Mouse (Mus musculus) frontal cortex, adult (tissue): Measurements from ENCODE around the gene Uri1.

Experiments
- ATAC-seq: cut with Nextera tagmentation; 2 replicates; pipeline ENCODE4 v1.9.2; 2017; ENCODE audit warnings: mild to moderate bottlenecking, moderate library complexity, mixed read lengths; ENCODE audit not compliant: low TSS enrichment

Gene Uri1

DNA sequence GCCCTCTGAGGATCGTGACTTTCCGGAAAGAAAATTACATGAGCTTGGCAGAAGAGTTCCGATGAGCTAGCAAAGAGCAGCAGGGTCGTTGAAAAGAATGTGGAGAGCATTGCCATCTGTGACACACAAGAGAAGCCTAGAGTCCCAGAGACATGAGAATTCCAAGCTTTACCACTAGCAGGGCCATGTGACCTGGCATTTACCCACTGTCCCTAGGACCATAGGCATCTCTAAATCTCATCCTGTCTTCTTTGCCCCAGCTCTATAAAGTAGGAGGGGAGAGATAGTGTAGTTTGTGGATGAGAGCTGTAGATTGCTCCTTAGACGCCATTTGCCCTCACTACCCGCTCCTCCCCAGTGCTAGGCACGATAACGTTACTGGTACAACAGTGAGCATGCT lies at the start of gene Uri1:
TSS of gene Uri1 (minus strand) at position 101 of the 400 bp plus-strand sequence.
- ATAC-seq, result no peak

DNA sequence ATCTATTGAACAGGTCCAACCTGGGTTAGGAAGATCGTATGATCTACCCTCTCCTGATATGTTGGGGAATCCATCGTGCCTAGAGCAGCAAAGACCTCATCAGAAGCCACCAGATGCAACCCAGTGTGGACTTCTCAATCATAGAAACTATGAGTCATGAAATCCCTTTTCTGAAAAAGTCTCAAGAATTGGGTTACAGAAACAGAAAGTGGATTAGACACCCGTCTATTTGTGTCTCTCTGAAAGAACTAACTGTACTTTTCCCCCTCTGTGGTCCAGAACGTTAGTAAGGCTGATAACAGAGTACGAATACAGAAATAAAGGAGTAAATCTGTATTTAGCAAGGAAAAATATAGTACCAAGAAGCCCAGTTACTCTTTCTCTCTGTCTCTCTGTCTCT lies 47.7 kb upstream of the Uri1 start:
- ATAC-seq, result peak; percentile 75

DNA sequence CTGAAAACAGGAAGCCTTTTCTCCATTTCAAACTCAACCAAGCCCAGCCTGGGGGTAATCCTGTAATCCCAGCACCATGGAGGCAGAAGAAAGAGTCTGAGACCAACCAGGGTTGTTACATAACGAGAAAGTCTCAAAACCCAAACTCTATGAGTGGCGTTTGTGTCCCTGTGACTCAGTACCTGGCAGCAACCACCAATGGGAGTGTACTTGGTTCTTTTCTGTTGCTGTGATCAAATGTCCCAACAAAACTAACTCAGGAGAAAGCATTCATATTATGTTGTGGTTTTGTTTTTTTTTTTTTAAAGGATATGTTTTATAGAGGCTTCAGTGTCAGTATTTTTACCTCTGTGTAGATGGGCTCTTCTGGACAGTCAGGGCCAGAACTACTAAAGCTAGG lies 47.3 kb upstream of the Uri1 start:
- ATAC-seq, result peak; percentile 28; the same call in 1 of the 2 replicates

DNA sequence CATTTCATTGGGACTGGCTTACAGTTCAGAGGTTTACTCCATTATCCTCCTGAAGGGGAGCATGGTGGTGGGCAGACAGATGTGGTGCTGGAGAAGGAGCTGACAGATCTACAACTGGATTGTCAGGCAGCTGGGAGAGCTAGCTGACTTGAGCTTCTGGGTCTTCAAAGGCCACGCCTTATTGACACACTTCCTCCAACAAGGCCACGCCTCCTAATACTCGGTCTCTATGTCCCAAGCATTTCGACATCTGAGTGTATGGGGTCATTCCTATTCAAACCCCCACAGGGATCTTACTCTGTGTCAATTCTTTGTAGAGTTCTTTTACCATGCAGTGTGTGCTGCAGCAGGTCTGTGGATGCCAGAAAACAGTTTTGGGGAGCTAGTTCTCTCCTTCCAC lies 41.1 kb upstream of the Uri1 start:
- no peak for ATAC-seq

DNA sequence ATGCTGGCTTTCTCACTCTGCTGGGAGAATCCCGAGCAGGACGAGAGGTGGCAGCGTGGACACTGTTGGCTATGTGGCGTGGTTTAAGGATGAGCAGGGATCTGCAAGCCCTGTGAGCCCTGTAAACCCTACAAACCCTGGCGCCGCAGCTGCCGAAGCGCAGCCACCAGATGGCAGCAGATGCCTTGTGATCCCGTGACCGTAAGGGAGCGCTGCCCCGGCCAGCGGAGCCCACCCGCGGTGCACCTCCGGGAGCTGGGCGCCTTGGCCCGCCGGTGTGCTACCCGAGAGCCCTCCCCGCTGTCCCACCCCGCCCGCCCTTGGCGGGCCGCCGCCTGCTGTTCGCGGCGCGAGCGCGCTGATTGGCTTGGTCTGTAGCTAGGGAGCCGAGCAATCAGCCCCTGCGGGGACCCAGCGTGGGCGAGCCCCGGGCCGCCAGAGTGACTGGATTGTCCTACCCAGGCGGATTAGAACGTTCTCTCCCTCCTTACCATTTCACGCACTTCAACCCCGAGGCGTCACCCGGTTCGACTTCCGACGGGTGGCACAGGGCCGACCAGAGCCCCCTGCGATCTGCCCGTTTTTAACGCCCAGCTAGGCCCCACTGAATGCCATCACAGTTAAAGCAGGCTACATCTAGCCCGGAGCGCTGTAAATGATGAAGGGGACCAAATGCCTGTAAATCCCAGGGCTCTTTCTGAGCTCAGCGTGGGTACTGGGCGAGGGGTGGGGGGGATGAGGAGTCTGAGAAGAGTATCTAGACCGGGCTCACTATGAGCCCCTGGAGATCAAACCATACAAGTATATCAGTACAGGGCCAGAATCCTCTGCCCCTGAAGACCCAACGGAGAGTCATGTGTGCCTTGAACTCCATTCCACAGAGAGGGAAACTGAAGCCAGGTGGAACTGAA lies 38.0 kb upstream of the Uri1 start:
- ATAC-seq, result peak; percentile 78

DNA sequence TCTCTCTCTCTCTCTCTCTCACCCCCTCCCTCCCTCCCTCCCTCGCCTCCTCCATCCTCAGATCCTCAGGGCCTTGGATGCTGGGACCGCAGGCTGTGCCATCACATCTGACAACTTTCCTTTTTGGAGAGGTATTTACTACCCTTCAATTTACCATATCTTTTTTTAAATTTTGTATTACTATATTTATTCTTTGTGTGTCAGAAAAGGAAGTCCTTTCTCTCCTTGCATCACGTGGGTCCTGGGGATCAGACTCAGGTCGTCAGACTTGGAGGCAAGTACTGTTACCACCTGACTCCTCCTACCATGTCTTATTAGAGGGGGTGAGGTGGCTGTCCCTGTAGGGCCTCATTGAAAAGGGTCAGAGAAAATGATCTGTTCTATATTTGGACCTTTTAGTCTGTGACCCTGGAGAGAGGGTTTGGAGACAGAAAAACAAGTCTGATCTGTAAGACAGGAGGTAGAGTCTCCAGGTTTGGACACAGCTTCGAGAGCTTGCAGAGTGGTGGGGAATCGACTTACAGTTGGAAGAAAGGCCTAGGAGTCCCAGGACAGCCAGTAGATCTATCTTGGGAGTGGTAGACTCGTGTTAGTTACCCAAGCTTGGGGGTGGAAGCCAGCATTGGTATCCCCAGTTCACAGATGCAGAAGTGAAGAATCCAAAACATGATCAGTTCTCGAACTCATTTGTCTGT lies 36.4 kb upstream of the Uri1 start:
- ATAC-seq, result no peak

DNA sequence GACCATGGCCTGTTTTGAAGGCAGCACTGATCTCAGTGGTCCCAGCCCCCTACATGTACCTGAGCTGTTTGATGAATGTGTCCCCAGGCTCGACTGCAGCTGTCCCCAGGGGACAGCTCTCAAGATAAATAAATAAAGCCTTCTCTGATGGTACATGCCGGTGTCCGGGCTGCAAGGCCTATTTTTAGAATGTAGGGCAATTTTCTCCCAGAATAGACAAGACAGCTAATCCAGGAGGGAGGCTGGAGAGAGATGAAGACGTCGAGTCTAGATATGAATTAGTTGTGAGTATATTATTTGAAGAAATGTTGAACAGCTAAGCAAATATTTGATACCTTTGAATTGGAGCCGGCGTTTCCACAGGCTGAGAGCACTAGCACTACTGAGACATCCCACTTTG lies 35.7 kb upstream of the Uri1 start:
- no peak for ATAC-seq

DNA sequence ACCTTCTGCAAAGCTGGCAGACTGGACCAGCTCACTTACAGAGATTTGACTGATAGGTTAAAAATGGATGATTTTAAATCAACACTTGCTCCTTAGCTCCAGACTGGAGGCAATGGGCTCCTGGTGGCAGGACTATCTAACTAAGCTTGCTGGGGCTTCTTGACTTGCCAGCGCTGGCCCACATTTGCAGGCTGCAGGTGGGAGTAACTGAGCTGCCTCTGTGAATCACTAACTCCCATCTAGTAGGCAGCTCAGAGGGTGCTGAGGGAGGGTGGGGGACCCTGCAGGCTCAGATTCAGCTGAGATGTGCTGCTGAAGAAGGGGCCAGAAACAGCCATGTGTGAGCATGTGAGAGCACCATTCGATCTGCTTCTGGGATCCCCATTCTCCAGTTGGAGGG lies 32.6 kb upstream of the Uri1 start:
- ATAC-seq, result peak; percentile 87

DNA sequence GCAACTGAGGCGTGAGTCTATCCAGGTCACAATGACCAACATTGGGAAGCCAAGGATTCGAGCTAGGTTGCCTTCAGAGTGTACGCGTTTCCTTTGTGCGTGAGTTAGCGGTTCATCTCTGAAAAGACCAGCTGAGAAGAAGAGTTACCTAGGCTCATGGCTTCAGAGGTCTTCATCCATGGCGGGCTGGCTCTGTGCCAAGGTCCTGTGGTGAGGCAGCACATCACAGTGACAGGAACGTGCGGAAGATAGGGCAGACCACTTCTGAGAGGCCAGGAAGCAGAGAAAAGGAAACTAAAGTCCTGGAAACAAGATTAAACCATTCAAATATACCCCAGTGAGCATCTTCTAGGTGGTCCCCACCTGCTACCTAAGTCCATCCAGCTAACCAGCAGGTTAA lies 30.9 kb upstream of the Uri1 start:
- no peak for ATAC-seq

DNA sequence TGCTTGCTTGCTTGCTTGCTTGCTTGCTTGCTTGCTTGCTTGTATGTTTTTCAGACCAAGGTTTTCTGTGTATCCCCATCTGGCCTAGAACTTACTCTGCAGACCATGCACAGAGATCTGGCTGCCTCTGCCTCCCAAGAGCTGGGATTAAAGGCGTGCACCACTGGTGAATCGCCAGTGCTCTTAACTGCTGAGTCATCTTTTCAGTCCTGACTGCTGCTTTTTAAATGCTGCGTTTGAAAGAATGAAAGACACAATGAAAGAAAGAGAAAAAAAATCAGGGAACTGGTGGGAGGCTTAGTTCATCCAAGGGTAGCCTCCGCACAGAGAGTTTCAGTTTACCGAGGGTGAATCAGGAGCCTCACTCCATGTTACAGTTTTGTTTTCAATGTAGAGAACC lies 23.9 kb upstream of the Uri1 start:
- no peak for ATAC-seq

DNA sequence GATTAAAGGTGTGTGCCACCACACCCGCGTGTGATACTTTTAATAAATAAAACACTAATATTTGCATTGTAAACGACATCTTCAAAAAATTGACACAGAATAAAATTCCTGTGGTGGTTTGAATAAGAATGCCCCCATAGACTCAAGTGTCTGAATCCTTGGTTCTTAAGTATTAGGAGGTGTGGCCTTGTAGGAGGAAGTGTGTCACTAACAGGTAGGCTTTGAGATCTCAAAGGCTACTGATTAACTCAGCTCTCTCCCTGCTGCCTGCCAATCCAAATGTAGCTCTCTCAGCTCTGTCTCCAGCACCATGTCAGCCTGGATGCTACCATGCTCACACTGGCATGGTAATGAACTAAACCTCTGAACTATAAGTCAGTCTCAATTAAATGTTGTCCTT lies 17.9 kb upstream of the Uri1 start:
- no peak for ATAC-seq

DNA sequence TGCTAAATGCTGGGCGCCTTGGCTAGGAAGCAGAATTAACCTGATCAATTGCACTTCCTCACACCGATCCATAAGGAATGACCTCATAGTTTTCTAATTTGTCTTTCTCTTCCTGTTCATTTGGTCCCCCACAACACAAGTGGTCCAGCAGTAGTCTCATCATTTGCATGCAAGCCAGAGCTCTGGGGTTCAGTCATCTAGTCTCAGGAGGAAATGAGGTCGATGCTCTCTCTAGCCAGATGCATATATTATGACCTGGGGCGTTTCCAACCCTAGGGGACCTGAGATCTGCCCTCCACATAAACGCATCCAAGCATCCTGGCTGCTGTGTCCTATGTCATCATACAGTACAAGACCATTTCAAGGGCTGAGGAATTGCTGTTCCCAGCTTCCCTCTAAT lies 14.2 kb upstream of the Uri1 start:
- ATAC-seq, result no peak

DNA sequence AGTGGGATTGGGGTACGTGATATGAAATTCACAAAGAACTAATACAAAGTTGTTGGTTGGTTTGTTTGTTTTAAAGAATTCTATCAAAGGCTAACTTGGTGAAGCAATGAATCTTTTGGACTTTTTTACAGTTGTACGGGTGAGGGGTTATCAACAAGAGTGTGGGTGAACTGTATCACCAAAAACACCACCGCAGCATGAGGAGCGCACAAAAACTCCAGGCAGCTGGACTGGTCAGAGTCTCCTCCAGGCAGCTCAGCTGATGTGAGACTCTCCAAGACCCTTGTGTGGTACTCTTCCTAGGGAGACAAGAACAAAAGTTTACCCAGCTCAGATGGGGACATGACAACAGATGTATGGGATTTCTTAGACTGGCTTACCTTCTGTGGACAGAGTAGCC lies 7.8 kb upstream of the Uri1 start:
- ATAC-seq, result no peak

DNA sequence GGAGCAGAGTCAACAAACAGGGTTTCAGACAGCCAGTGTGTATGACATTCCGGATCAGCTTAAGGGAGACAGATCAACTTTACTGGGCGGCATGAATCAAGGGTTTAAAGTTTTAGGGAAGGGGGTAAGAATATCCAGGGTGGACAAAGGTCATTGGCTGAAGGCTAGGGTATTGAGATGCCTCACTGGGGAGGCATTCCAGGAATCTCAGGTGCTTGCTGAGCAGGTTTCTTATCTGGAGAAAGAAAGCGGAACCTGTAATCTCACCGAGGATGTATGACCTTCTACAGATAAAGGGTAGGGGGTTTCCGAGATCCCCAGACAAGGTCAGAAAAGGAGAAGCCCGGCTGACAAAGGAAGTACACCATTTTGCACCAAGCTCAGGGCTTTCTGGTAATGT lies 7.3 kb upstream of the Uri1 start:
- no peak for ATAC-seq

DNA sequence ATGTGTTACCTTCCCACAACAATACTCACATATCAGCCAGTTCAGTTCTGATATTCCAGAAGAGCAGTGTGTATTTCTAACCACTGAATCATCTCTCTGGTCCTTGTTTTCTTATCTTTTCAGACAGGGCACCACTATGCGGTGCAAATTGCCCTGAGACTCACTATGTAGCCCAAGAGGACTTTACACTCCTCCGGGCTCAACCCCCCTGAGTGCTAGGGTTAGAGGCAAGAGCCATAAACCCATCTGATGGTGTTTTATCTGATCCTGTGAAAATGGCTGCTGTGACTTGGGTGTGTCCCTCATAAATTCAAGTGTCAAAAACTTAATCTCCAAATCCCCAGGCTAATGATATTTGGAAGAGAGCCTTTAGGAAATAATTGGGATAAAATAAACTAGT lies 6.6 kb upstream of the Uri1 start:
- no peak for ATAC-seq

DNA sequence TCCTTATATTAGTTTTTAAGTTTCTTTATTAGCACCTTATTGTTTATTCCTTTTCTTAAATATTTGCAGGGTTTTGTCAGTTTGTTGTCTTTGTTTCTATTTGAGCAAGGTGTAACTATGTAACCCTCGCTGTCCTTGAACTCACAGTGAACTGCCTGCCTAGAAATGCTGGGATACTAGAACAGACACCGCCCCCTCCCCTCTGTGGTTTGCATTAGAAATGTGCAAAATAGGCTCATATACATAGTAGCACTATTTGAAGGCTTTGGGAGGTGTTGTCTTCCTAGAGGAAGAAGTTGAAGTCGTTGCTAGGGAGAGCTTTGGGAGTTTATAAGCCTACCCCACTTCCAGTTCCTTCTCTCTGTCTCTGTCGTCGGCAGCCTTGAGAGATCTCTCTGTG lies 5.7 kb upstream of the Uri1 start:
- ATAC-seq, result no peak

DNA sequence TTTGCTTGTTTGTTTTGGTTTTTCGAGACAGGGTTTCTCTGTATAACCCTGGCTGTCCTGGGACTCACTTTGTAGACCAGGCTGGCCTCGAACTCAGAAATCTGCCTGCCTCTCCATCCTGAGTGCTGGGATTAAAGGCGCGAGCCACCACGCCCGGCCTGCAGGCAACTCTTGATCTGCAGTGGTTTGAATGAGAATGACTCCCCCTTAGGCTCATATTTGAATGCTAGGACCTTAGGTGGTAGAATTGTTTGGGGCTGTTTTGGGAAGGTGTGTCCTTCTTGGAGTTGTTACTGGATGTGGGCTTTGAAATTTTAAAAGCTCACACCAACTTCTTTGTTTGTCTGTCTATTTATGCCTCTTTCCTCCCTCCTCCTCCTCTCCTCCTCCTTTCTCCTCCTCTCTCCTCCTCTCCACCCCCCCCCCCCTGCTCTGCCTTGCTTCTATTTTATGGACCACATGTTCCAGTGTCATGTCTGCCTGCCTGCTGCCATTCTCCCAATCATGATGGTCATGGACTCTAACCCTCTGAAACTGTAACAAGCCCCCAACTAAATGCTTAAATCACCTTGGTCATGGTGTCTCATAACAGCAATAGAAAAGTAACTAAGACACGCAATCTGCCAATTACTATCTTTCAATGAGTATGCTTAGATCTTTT lies 4.7 kb upstream of the Uri1 start:
- no peak for ATAC-seq

DNA sequence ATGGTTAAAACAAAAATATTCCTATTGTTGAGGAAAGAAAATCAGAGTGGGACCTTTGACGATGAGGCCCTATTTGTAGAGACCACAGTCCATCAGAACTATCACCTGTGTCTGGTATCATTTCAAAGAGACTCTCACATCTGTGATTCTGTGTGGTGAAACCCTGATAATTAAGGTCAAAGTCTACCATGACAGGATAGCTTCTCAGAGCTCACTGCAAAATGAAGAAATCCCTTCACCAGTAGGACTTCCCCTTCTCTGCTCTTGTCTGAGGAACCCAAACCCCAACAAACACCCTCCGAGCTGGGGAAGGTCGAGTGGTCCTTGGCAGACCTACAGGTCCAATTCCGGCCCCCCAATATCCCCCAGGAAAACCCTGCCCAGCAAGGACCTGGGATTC lies 1.5 kb upstream of the Uri1 start:
- ATAC-seq, result no peak

DNA sequence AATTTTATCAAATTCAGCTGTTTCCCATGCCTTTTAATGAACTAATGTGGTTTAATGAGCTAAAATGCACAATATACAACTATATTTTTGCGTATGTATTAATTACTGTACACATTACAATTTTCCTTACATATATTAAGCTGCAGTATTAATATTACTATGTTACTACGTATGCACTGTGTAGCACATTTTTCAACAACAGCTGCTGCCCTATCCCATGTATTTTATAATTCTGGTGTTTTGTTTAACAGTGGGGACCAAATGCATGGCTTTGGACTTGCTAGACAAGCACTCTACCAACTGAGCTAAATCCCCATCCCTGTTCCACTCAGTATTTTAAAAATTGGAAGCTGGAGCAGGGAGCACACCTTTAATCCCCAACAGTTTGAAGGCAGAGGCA lies 3.6 kb downstream of the Uri1 start:
- no peak for ATAC-seq

DNA sequence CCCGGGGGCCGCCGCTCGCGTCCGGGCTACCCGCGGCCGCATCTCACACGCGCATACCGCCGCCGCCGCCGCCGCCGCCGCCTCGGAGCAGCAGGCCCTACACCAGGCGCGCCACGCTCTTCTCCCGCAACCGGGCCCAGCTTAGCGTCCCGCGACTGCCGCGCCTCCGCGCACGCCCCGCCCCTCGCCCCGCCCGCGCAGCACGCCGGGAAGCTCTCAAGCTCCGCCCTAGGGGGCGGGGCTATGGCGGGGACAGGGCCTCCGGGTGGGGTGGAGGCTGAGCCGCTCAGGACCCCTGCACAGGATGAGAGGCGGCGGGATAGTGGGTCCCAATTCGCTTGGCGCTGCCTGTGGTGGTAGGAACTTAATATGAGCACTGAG lies 4.0 kb downstream of the Uri1 start:
- peak; percentile 92 for ATAC-seq

DNA sequence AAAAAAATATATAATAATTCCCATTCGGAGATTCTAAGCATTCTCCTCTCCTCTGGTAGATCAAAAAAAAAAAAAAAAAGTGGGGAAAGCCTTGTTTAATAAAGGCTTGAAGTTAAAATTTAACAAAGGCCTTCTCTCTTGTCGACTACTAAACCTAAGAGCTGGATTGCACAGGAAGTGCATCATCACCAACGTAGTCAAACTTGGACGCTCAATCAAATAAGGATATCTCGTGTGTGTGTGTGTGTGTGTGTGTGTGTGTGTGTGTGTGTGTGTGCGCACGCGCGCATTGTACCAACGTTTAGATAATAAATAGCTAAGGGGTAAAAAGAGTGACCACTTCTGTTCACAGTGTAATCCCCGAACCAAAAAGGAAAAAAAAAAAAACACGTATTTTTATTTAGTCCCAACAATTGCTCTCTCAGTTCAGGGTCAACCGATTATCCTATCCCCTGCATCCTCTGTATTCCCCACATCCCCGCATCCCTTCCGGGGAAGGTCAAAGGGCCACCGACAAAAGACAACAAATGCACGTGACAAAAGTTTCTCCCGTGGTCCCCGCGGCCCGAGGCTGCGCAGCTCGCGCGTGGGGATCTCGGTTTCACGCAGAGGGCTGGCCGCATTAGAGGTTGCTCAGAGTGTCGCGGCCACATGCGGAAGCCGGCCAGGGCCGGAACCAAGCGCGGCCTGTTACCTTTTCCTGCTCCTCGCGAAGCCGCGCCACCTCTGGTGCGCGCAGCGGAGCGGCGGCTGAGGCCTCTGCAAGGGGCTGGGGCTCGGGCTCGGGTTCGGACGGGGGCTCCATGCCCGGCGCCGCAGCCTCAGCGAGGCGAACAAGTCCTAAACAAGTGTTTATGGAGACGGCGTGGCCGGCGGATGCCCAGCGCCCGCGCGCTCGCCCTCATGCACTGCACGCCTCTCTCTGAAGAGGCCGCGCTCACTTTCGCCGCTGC lies 4.7 kb downstream of the Uri1 start:
- peak; percentile 56 for ATAC-seq

DNA sequence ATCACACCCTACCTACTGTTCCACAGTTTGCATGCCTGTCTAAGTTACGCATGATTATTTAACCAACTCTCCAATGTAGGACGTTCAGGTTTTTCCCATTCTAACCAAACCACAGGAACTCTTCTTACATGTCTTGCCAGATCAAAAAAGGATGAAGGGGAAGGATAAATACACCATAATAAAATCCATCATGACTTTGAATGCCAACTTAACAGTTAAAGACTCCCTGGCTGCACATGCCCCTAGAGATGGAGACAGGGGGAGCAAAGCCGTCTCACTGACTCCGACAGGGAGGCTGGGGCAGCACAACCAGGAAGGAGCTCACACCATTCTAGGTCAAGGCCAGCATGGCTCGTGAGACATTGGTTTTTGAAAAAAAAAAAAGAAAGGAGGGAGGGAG lies 8.0 kb downstream of the Uri1 start:
- ATAC-seq, result no peak
